Mouse (Mus musculus): Measurements from ENCODE around the gene Prss16. TPM values are rescaled to one million over a fixed set of nuclear protein-coding genes. Genes with fewer than 3 reads are reported as not detected.

Prss16 gene
- total and polyA plus RNA-seq, 3 experiments, result 0.47 TPM; not detected in 2

- TF ChIP-seq MAZ (IDR thresholded peaks at IDR 0.05; ENCODE audit: low read depth, low read length) (no peak), TAL1 (IDR thresholded peaks at IDR 0.05; ENCODE audit: low read length) (0 out of 2 replicates have a peak, but pooled peaks have one; percentile 4), POLR2A (IDR thresholded peaks at IDR 0.05; ENCODE audit: control insufficient read depth in 1 of 2, insufficient read depth in 1 of 2, low read depth in 1 of 2, low read length in 2 of 2, poor library complexity in 1 of 2) (peak; percentile 76 to 93; a peak in 2 of 4 replicates), RAD21 (IDR thresholded peaks at IDR 0.05; ENCODE audit: low read depth, low read length) (no peak), SMC3 (IDR thresholded peaks at IDR 0.05; ENCODE audit: low read depth, low read length) (no peak), JUND (IDR thresholded peaks at IDR 0.05; ENCODE audit: low read depth, low read length) (no peak), ZMIZ1 (IDR thresholded peaks at IDR 0.05; ENCODE audit: low read depth, low read length) (no peak), KAT2A (conservative IDR thresholded peaks at IDR 0.05; ENCODE audit: low read depth, low read length) (no peak), ELF1 (IDR thresholded peaks at IDR 0.05; ENCODE audit: low read depth, low read length) (no peak), ZKSCAN1 (IDR thresholded peaks at IDR 0.05; ENCODE audit: low read depth, low read length) (no peak), POLR2AphosphoS5 (IDR thresholded peaks at IDR 0.05; ENCODE audit: borderline replicate concordance, low read depth, low read length) (peak; percentile 89; the same call in 1 of the 2 replicates)
These were observed 25.1 kb upstream of the Prss16 start (continued) for GRCm38 (mm10) chr13:22034443-22035266.

GRCm38 (mm10) chr13:22033741-22034442 lies 24.4 kb upstream of the Prss16 start:
- DNase-seq (ENCODE audit: low read depth, low spot score), result peak; percentile 75
- Histone ChIP-seq H3K4me3 (ENCODE audit: control insufficient read depth in 1 of 2, insufficient read depth in 1 of 2, low read depth in 2 of 2, low read length in 2 of 2) (peak overlapping the region; percentile 17 to 43; a peak in 3 of 4 replicates), H3K4me1 (ENCODE audit: control insufficient read depth in 1 of 2, insufficient read depth in 2 of 2, low read length in 2 of 2) (peaks cover 0 to 4% of the 10 kb centered on the region in 2 experiments; a peak in 2 of 4 replicates)

More at GRCm38 (mm10) chr13:22033741-22034442, 24.4 kb upstream of the Prss16 start:
- Histone ChIP-seq H3K27ac (ENCODE audit: control insufficient read depth, low read depth, low read length) (peak overlapping the region; percentile 56; the same call in 1 of the 2 replicates), H3K9me3 (replicated peaks; ENCODE audit: insufficient read depth, low read length) (no peaks in the 10 kb centered on the region), H3K27me3 (ENCODE audit: control insufficient read depth in 1 of 2, insufficient read depth in 2 of 2, low read length in 2 of 2) (no peaks in the 10 kb centered on the region), H3K9ac (ENCODE audit: control insufficient read depth, low read depth, low read length, poor library complexity, severe bottlenecking) (peak overlapping the region; percentile 68), H3K36me3 (ENCODE audit: control insufficient read depth in 1 of 2, insufficient read depth in 2 of 2, low read length in 2 of 2) (peaks cover 0 to 22% of the 10 kb centered on the region in 2 experiments; a peak in 2 of 4 replicates), H3K79me2 (ENCODE audit: control insufficient read depth, insufficient read depth, low read length, poor library complexity) (no peaks in the 10 kb centered on the region; the same call in 1 of the 2 replicates)
- no peak for TF ChIP-seq ZNF384 (IDR thresholded peaks at IDR 0.05; ENCODE audit: low read depth, low read length)
- no peak for TF ChIP-seq SIN3A (IDR thresholded peaks at IDR 0.05; ENCODE audit: low read length)
- no peak for TF ChIP-seq POLR2AphosphoS2 (IDR thresholded peaks at IDR 0.05; ENCODE audit: low read length)
- no peak for TF ChIP-seq TCF12 (IDR thresholded peaks at IDR 0.05; ENCODE audit: low read depth, low read length)
- TF ChIP-seq E2F4 (IDR thresholded peaks at IDR 0.05; ENCODE audit: borderline replicate concordance, low read depth, low read length), result no peak
- no peak for TF ChIP-seq CHD1 (IDR thresholded peaks at IDR 0.05; ENCODE audit: low read depth, low read length)
- no peak for TF ChIP-seq USF2 (IDR thresholded peaks at IDR 0.05; ENCODE audit: borderline replicate concordance in 1 of 2, insufficient read depth in 1 of 2, low read depth in 1 of 2, low read length in 2 of 2)
- no peak for TF ChIP-seq CTCF (IDR thresholded peaks at IDR 0.05 in 2 of 3, conservative IDR thresholded peaks at IDR 0.05 in 1 of 3; ENCODE audit: control insufficient read depth in 1 of 3, insufficient read depth in 1 of 3, low read depth in 2 of 3, low read length in 3 of 3, poor library complexity in 1 of 3, severe bottlenecking in 1 of 3)
- no peak for TF ChIP-seq NELFE (IDR thresholded peaks at IDR 0.05; ENCODE audit: low read depth, low read length)
- TF ChIP-seq TAL1 (IDR thresholded peaks at IDR 0.05; ENCODE audit: low read length), result no peak
- TF ChIP-seq TBP (IDR thresholded peaks at IDR 0.05; ENCODE audit: low read depth, low read length), result no peak
- TF ChIP-seq POLR2A (IDR thresholded peaks at IDR 0.05; ENCODE audit: control insufficient read depth in 1 of 2, insufficient read depth in 1 of 2, low read depth in 1 of 2, low read length in 2 of 2, poor library complexity in 1 of 2), result no peak
- no peak for TF ChIP-seq HCFC1 (IDR thresholded peaks at IDR 0.05; ENCODE audit: low read depth, low read length)
- TF ChIP-seq RAD21 (IDR thresholded peaks at IDR 0.05; ENCODE audit: low read depth, low read length), result no peak
- TF ChIP-seq MAFK (IDR thresholded peaks at IDR 0.05; ENCODE audit: borderline replicate concordance, low read depth, low read length), result no peak
- TF ChIP-seq MYC (IDR thresholded peaks at IDR 0.05; ENCODE audit: low read depth, low read length), result no peak
- TF ChIP-seq RCOR1 (IDR thresholded peaks at IDR 0.05; ENCODE audit: low read depth, low read length), result no peak
- no peak for TF ChIP-seq MEF2A (IDR thresholded peaks at IDR 0.05; ENCODE audit: extremely low read depth, insufficient replicate concordance, low read depth, low read length, poor library complexity, severe bottlenecking)
- TF ChIP-seq NRF1 (IDR thresholded peaks at IDR 0.05; ENCODE audit: insufficient read depth, low read depth, low read length, poor library complexity, severe bottlenecking), result no peak
